Mouse (Mus musculus): ENCODE measurements at regions not wholly inside any gene's neighbourhood (a gene's known extent, or its start where the extent isn't known, plus 50 kb on each side); places are given as distances from the start of the nearest gene placed in this dataset.
A peak's percentile ranks its signal among the peaks of the same experiment; 100 is the strongest.

DNA sequence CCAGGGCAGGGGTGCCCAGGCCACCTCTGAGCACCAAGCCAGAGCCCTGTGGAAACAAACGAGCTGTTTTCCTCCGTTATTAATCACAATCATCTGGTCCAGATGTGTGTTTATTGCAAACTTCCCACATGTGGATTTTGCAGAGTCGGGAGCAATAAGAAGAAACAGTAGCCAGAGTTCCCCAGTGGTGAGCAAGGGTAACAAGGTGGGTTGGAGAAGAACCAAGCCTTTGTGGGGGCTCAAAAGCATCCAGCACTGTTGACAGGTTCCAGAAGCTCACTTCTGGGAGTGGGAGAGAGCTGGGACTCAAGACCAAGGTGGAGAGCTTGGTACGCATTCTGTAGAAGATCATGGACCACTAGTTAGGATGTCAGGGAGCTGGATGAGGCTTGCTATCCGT, 63.6 kb downstream of the Hif1an start:
- DNase-seq (ENCODE audit: low spot score in 2 of 2), result no peak

GRCm38 (mm10) chr19:44629705-44630104, 67.1 kb downstream of the Hif1an start:
- peak in 1 of 2 experiments; percentile 6 for DNase-seq (ENCODE audit: low spot score in 2 of 2)

DNA sequence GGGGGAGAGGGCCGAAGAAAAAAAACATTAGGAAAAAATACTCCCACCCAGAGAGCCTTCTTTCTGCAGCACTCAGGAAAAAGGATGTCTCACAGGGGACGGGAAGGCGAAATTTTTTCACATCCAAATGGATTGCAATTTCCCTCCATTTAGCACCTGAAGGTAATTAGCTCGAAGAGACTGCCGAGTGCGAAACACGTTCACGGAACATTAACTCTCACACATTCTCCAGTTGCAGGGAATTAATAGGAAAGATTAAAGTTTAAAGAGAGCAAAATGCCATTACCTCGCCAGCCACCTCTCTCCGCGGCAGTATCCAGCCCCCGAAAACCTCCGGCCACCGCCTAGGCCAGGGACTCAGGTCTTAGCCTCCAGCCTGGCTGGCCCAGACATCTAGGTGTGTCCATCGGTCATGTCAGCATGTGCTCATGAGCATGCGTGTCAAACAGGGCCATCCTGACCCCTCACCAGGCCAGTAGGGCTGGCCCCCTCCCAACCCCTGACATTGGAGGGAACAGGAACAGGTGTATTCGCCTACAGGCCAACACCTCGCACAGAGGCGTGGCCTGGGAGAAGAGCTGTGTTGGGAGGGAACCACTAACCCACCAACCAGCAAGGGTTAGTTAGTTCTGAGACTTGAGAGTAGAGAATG, 68.8 kb downstream of the Hif1an start:
- DNase-seq (ENCODE audit: low spot score in 2 of 2), result no peak

DNA sequence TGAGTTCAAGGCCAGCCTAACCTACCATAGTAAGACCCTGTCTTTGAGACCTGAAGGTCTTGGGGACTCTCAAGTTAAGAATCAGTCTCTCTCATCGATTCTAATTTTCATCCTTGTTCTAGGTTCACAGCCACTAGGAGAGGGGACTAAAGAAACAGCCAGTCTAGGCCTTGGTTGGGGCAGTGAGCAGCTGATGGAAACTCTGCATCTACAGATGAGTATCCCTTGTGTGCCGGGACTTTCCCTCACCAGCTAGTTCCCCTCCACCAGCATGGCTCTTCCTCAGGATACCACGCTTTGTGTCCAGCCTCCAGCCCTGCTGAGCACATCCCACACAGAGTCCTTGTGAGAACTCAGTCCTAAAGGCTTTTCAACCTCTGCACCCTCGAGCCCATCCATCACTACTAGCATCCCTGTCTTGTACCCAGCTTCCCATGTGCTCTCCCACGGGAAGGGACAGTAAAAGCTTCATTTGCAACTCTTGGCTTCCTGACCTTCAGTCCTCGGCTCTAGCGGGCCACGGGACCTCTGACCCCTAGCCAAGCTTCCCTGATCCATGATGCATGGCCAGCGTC, 74.6 kb downstream of the Hif1an start:
- no peak for DNase-seq (ENCODE audit: low spot score in 2 of 2)

GRCm38 (mm10) chr19:44640021-44640420, 77.4 kb downstream of the Hif1an start:
- DNase-seq (ENCODE audit: low spot score in 2 of 2), result no peak

DNA sequence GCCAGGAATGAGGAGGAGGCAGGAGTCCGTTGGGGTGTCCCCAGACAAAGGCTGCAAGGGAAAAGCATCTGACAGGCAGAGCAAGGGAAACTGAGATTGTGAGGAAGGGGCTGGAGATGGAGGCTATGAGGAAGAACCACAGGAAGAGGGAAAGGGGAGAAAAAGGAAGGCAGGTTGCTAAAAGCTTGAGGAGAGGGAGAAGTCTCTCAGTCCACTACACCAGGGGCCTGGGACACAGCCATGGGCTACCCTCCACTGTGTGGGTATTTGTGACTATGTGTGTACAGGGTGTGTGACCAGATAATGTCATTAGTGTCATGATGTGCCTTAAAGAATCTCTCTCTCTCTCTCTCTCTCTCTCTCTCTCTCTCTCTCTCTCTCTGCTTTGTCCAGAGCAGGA, 77.9 kb downstream of the Hif1an start:
- no peak for DNase-seq (ENCODE audit: low spot score in 2 of 2)

- no peak for DNase-seq (ENCODE audit: low spot score in 2 of 2)
Measured at GRCm38 (mm10) chr19:44642294-44642693, 79.6 kb downstream of the Hif1an start.

DNA sequence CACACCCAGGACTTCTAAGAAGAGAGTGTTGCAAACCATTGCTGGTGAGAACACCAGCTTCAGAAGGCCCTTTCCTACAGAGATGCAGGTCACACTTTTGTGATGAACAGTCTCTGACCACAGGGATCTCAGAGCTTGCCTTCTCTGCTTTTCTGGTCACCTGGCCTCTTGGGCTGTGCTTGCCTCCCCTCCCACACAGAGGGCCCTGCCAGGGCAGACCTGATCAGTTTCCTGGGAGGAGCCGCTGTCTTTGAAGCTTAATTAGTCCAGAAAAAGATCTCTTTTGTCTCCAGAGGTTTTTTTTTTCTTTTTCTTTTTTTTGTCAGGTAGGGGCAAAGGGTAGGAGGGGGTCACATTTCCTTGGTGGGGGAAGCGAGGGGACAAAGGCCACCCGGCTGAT, 81.7 kb downstream of the Hif1an start:
- no peak for DNase-seq (ENCODE audit: low spot score in 2 of 2)

GRCm38 (mm10) chr19:44644929-44645328, 82.3 kb downstream of the Hif1an start:
- DNase-seq (ENCODE audit: low spot score in 2 of 2), result no peak

GRCm38 (mm10) chr19:44646548-44646947, 83.9 kb downstream of the Hif1an start:
- no peak for DNase-seq (ENCODE audit: low spot score in 2 of 2)

GRCm38 (mm10) chr19:44649206-44649605, 86.6 kb downstream of the Hif1an start:
- DNase-seq (ENCODE audit: low spot score in 2 of 2), result no peak

DNA sequence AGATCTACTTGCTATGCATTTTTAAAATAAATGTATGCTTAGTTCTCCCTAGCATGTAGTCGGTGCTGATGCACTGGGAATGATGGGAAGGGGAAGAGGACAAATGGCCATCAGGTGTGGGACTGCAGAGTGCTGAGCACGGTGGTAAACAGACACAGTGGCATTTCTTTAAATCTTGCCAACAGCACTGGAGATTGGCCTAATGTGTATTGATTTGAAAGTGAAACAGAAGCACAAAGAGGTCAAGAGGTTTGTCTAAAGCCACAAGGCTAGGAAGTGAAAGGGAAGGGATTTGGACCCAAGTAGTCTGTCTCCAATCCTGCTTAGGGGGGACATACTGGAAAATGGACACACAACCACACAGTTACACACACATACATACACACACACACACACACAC, 88.2 kb downstream of the Hif1an start:
- DNase-seq (ENCODE audit: low spot score in 2 of 2), result no peak

- DNase-seq (ENCODE audit: low spot score in 2 of 2), result no peak
Measured at GRCm38 (mm10) chr19:44651605-44652004, 89.0 kb downstream of the Hif1an start.

DNA sequence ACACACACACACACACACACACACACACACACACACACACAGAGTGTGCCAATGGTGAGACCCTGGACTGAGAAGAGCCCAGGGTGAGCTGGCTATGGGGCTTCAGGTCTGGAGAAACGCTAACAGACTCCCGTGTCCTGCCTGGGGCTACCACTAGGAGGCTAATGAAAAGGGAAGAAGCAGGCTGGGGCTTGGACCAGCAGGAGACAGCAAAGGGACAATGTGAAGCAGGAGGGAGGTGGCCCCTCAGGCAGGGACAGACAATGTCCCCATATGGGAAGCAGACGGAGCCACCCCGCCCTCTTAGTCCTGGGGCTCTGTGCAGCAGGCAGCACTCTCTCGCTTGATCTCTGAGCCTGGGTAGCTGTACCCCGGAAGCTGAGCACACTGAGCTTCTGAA, 93.1 kb downstream of the Hif1an start:
- no peak for DNase-seq (ENCODE audit: low spot score in 2 of 2)

DNA sequence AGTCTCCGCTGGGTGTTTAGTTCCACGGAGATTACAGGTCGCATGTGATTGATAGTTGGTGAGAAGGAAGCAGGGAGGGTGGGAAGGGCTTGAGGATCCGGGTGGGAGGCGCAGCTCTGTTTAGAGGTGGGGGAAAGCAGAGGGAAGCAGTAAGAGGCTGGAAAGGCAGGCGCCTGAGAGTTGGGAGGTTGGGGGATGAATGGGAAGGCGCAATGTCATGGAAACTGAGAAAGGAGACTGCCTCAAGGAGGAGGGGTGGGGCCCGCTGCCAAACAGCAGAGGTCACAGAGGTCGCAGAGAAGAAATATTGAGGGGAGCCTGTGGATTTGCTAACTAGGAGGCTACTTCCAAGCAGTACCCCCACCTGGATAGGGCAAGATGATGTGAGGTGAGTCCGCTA, 96.5 kb upstream of the Pax2 start:
- no peak for DNase-seq (ENCODE audit: low spot score in 2 of 2)

GRCm38 (mm10) chr19:44669535-44669958, 86.3 kb upstream of the Pax2 start:
- DNase-seq (ENCODE audit: low spot score in 2 of 2), result no peak

- DNase-seq (ENCODE audit: low spot score in 2 of 2), result no peak
Measured at GRCm38 (mm10) chr19:44674621-44675245, 81.1 kb upstream of the Pax2 start.

GRCm38 (mm10) chr19:44676555-44677120, 79.2 kb upstream of the Pax2 start:
- DNase-seq (ENCODE audit: low spot score in 2 of 2), result no peak

- no peak for DNase-seq (ENCODE audit: low spot score in 2 of 2)
Measured at GRCm38 (mm10) chr19:44677295-44677694, 78.5 kb upstream of the Pax2 start.

DNA sequence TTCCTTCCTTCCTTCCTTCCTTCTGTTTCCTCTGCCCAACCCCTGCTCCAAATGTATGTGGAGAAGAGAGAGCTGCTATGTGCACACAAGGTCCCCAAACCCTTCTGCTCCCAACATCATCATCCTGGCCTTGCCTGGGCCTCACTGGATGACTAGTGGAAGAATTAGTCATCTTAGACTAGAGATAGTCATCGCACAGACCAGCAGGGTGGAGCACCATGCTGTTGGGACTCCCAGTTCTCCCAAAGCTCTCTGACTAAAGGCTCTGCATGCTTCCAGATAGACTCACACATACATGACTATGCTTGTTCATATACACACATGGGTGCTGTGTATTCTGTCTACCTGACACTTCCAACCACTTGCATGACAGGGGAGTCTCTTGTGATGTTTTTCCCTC, 77.2 kb upstream of the Pax2 start:
- no peak for DNase-seq (ENCODE audit: low spot score in 2 of 2)

GRCm38 (mm10) chr19:44681675-44682074, 74.2 kb upstream of the Pax2 start:
- no peak for DNase-seq (ENCODE audit: low spot score in 2 of 2)

DNA sequence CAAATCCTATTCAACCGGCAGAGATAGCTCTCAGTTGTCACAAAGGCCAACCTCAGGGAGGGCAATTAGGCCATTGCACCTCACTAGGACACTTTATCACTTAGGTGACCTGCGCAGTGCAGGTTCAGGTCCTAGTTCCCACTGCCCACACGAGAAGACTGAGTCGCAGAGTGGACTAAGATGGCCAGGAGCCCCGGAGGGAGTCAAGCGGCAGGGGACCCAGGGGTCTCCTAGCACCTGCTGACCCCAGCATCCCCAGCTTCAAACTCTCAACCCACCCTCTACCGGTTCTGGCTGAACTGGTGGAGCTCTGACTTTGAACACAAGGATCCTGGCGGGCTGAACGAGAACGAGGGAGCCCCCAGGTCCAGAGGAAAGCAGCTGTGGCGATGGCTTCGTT, 72.7 kb upstream of the Pax2 start:
- no peak for DNase-seq (ENCODE audit: low spot score in 2 of 2)

- DNase-seq (ENCODE audit: low spot score in 2 of 2), result peak in 1 of 2 experiments; percentile 45
Measured at GRCm38 (mm10) chr19:44684061-44684514, 71.8 kb upstream of the Pax2 start.
